Mouse (Mus musculus) telencephalon, adult 2 months (tissue): Measurements from ENCODE around the gene Cdc6.

Experiments used
- DNase-seq: peaks from one replicate; pipeline ENCODE4 v3.0.0-alpha.2; 2011; ENCODE audit warnings: low read depth, low spot score

Cdc6 gene

GRCm38 (mm10) chr11:98943741-98944461 is 36.3 kb downstream of the Cdc6 start:
- no peak for DNase-seq

DNA sequence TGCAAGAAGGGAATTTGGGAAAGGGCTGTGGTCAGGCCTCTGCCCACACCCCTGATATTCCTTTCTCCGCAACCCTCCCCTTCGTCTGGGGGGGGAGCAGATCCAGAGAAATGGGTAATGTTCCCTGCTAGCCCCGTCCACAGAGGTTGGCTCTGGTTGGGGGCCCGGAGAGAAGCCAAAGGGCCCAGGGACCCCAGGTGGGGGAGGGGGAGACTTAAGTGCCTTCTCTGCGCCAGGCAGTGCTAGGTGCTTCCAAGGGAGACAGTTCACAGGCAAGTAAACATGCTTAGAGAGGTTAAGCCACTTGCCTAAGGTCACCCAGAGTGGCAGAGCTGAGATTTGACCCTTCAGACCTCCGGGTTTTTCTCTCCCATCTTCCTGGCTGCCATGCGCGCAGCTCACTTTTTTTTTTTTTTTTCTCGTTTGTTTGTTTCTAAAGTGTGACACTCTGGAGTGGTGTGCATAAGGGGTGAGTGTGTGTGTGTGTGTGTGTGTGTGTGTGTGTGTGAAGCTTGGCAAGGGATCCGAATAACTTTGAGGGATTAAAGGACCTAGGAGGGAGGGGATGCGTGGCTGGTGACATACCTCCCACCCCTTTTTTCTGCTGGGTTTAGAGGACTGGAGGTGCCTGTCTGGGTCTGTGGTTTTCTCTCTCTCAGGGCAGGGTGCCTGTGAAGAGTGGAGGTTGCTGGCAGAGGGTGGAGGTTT is 37.5 kb downstream of the Cdc6 start:
- no peak for DNase-seq

- DNase-seq, result no peak
Observed at GRCm38 (mm10) chr11:98945605-98945977, 38.0 kb downstream of the Cdc6 start.

GRCm38 (mm10) chr11:98947969-98948569 is 40.5 kb downstream of the Cdc6 start:
- DNase-seq, result no peak

DNA sequence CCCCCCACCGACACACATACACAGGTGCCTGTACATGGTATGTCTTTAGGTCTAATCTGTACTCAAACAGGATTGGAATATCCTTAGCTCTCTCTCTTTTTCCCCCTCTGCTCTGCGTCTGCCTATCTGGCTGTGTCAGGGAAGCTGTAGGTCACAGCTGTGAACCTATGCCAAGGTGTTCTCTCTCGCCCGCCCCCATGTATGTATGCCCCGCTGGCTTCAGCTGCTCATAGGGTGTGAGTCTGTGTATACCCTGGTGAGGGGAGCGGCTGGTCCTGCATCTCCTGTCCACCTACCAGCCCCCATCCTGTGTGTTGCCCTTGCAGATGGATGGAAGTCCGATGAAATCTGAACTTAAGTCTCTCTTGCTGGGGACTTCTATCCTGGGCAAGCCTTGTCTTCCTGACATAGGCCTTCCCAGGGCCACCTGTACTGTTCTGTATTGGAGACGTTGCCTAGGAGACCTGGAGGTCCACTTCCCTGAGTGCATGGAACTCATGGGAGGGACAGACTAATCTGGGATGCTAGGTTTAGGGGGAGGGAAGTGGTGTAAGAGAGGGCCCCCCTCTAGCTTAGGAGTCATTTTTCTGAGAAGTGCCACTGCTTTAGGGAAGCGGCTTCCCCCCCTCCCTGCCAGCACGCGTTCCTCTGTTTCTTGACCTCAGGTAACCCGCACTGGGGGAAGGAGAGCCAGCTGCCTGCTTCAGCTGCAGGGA is 41.8 kb downstream of the Cdc6 start:
- DNase-seq, result no peak

DNA sequence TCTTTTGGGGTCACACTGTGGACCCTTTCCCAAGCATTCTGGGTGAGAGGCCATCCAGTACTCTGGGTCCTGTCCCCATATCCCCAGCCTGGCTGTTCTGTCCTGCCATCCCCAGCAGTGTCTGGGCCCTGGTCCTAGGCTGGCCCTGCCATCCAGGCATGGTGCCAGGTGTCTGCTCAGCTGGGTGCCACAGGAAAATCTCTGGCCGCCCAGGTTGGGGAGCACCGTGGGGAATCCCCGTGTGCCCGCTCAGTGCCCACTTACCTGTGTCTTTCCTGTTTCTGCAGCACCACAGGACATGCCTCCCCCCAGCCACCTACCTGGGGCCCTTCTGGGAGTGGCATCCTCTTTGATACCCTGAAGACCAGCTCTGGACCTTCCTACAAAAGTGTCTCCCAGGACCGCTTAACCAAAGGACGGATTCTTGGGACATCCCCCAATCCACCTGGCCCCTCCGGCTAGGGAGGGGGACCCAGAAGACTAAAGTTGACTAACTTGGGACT is 42.4 kb downstream of the Cdc6 start:
- no peak for DNase-seq

GRCm38 (mm10) chr11:98950484-98950883 is 42.9 kb downstream of the Cdc6 start:
- DNase-seq, result no peak

DNA sequence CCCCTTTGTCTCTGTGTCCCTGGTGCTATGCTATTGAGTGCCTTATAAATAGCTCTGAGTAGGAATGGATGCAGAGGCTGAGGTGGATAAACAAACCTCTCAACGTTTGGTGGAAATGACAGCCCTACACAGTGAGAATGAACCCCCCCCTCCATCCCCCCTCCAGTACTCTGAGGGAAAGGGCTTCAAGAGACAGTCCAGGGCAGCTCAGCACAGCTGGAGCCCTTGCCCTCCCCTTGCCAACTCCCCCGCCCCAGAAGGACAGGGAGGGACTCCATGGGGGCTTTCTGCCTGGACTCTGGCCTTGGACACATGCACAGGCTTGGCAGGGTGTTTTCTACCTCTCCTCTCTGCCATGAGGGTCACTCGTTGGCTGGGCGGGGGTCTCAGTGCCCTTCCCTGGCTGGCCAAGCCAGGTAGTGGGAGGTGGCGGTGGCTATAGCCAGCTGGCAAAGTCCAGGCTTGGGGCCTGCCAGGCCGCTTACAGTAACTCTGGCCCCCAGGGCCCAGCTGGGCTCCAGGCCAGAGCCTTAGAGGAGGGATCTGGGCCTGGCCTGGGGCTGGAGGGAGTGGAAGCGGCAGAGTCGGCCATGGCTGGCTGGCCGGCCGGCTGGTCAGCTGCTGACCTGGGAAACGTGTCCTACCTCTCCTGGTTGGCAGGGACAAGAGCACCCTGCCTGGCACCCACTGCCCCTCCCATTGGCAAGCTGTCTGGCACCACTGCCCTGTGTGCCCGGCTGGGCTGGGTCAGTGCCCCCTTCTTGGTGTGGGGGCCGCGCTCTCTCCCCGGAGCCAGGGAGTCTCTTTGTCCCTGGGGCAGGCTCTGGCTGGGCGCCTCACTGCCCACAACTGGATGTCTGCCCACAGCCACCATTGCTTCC is 43.7 kb downstream of the Cdc6 start:
- no peak for DNase-seq

DNA sequence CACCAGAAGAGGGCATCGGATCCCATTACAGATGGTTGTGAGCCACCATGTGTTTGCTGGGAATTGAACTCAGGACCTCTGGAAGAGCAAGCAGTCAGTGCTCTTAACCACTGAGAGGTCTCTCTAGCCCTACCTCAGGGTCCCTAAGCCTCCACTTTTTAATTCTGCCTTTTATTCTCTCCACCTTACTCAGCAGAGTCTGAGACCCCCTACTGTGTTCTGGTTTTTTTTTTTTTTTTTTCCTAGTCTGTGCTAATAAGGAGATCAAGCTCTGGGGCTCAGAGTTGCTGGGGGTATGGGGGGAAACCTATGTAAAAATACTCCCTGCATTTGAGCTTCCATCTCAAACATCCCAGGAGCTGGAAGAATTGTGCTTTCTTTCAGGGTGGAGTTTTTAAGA is 44.5 kb downstream of the Cdc6 start:
- DNase-seq, result no peak

DNA sequence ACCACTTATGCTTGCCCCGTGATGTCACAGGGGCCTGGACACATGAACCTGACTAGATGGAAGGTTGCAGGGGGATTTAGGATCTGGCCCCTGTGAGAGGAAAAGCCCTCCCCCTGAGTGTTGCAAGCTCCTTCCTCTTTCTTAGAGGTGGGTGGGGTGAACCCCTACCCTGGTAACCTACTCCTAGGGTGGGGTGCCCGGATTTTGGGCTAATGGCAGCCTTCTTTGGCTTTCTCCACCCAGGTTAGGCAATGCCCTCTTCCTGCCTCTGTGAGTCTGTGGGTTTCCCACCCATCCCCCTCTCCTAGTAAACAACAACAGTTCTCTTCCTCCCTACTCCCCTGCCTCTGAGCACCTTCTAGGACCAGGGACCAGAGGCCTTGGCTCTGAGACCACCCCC is 45.1 kb downstream of the Cdc6 start:
- no peak for DNase-seq

GRCm38 (mm10) chr11:98953361-98953760 is 45.8 kb downstream of the Cdc6 start:
- no peak for DNase-seq

- no peak for DNase-seq
Observed at GRCm38 (mm10) chr11:98953835-98954320, 46.3 kb downstream of the Cdc6 start.

- no peak for DNase-seq
Observed at GRCm38 (mm10) chr11:98954373-98954772, 46.8 kb downstream of the Cdc6 start.

DNA sequence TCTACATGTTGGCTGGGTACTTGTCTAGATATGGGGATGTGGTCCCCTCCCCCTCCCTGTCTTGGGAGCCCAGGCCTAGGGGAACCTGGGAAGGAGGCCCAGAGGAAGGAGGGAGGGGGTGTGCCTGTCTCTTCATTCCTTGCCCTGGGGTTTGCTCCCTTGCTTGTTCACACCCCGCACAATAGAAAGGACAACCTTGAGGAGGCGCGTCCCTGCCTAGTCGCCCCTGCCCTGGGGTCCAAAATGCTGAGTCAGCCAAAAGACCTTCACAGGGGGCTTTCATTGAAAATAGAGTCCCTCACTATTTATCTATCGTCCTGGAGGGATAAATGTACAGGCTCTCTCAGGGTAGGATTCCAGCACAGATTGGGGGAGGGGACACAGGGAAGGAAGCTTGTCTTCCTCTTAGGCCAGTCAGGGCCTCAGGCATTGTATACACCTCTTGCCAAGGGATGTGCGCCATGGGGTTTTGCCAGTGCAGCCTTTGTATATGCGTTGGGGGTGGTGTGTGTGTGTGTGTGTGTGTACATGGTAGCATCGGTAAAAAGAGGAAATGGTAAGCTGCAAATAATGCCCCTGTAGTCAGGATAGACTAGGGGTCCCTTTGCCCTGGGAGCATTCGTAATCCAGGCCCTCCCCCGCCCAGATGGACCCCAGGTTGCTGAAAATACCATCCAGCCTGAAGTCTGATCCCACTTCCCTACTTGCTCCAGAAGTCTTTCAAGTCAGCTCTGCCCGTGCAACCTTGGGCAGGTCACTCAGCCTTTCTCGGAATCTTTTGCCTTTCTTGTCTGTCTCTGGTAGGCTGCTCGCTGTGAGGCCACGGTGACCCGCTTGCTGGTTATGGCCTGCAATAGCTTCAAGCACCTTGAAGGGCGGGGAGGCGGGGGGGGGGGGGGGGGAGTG is 47.5 kb downstream of the Cdc6 start:
- no peak for DNase-seq

GRCm38 (mm10) chr11:98955707-98956235 is 48.2 kb downstream of the Cdc6 start:
- no peak for DNase-seq

GRCm38 (mm10) chr11:98956340-98956739 is 48.7 kb downstream of the Cdc6 start:
- DNase-seq, result no peak

- DNase-seq, result no peak
Observed at GRCm38 (mm10) chr11:98959437-98960312, 52.1 kb downstream of the Cdc6 start.

DNA sequence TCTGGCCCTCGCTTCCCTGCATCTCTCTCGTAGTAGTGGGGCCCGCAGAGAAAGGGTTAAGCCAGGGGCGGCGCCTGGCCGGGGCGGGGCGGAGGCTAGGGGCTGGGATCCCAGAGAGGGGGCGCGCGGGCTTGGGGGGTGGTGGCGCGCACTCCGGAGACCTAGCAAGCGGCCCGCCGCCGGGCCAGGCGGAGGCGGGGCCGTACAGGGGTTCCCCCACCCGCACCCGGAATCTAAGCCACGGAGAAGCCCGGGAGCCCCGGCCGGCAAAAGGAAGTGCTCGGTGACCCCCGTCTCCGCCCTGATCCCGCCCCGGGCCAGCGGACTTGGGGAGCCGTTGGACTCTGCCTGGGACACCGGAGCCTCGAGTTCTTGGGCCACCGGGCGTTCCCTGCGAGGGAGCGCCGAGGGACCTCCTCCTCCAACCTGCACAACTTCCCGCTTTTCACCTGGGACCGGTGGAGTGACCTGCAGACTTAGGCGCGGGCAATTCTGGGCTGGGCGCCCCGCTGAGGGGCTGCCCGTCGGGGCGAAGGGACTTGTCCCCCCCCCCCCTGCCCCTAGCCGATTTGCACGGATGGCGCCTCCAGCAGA is 52.8 kb downstream of the Cdc6 start:
- no peak for DNase-seq
